Mouse (Mus musculus): Measurements from ENCODE around the gene Golga1.

- TF ChIP-seq GATA1 (IDR thresholded peaks at IDR 0.05; ENCODE audit: borderline replicate concordance, low read length): no peak
- TF ChIP-seq FLI1 (IDR thresholded peaks at IDR 0.05; ENCODE audit: low read length): no peak
These were observed 91.2 kb downstream of the Golga1 start for GRCm38 (mm10) chr2:38974171-38974570.

All from megakaryocyte, embryonic 14.5 days (primary cell).